Mouse (Mus musculus) v-Abl transformed pro-B cells (cell line): ENCODE results near the gene 2200002D01Rik.

ENCODE experiments used
- in situ Hi-C, 2 experiments: fragments of 400-800 bp; cut with MboI; formaldehyde crosslinking; loops; one replicate each; pipeline ENCODE4 v1.15.1; 2025; ENCODE audit not compliant: unreplicated experiment in 2 of 2

Gene 2200002D01Rik

GRCm38 (mm10) chr7:29281201-29282073 is 33.2 kb upstream of the 2200002D01Rik start, which contains the start of gene Spint2:
Spint2 (minus strand) TSS chr7:29281912.
- in situ Hi-C loops: no loop called here

GRCm38 (mm10) chr7:29280801-29281200 is 32.5 kb upstream of the 2200002D01Rik start:
- in situ Hi-C loops: no loop called here

GRCm38 (mm10) chr7:29279924-29280323 is 31.7 kb upstream of the 2200002D01Rik start:
- in situ Hi-C loops: no loop called here

GRCm38 (mm10) chr7:29279261-29279660 is 31.0 kb upstream of the 2200002D01Rik start:
- in situ Hi-C loops: no loop called here

- in situ Hi-C loops: no loop called here
These were observed 29.2 kb upstream of the 2200002D01Rik start for GRCm38 (mm10) chr7:29277510-29277909.

GRCm38 (mm10) chr7:29276715-29277114 is 28.4 kb upstream of the 2200002D01Rik start:
- in situ Hi-C loops: no loop called here

- in situ Hi-C loops: no loop called here
These were observed 23.6 kb upstream of the 2200002D01Rik start for GRCm38 (mm10) chr7:29271687-29272465.

- in situ Hi-C loops: no loop called here
These were observed 22.2 kb upstream of the 2200002D01Rik start for GRCm38 (mm10) chr7:29270445-29270844.

GRCm38 (mm10) chr7:29266931-29267330 is 18.7 kb upstream of the 2200002D01Rik start:
- in situ Hi-C loops: no loop called here

- in situ Hi-C loops: no loop called here
These were observed 17.4 kb upstream of the 2200002D01Rik start for GRCm38 (mm10) chr7:29265636-29266035.

- in situ Hi-C loops: no loop called here
These were observed 15.6 kb upstream of the 2200002D01Rik start for GRCm38 (mm10) chr7:29263831-29264230.

GRCm38 (mm10) chr7:29262151-29262550 is 13.9 kb upstream of the 2200002D01Rik start:
- in situ Hi-C loops: no loop called here

- in situ Hi-C loops: no loop called here
These were observed 11.8 kb upstream of the 2200002D01Rik start for GRCm38 (mm10) chr7:29259781-29260730.

GRCm38 (mm10) chr7:29257368-29257767 is 9.1 kb upstream of the 2200002D01Rik start:
- in situ Hi-C loops: no loop called here

GRCm38 (mm10) chr7:29255875-29256274 is 7.6 kb upstream of the 2200002D01Rik start:
- in situ Hi-C loops: no loop called here

- in situ Hi-C loops: no loop called here
These were observed 5.6 kb upstream of the 2200002D01Rik start for GRCm38 (mm10) chr7:29253842-29254241.

GRCm38 (mm10) chr7:29251166-29251565 is 2.9 kb upstream of the 2200002D01Rik start:
- in situ Hi-C loops: no loop called here

GRCm38 (mm10) chr7:29247706-29248105 is 560 bp downstream of the 2200002D01Rik start:
- in situ Hi-C loops: loop anchor here (5.0 to 10.0 kb wide), 3 partner anchors 45 to 120 kb away; partner anchors contain the start of genes Ggn (in 1 of the 2), Ryr1 (in 1 of the 2) and Spred3 (in 1 of the 2)

GRCm38 (mm10) chr7:29247314-29247700 is 959 bp downstream of the 2200002D01Rik start:
- in situ Hi-C loops: loop anchor here (5.0 to 10.0 kb wide), 3 partner anchors 45 to 120 kb away; partner anchors contain the start of genes Ggn (in 1 of the 2), Ryr1 (in 1 of the 2) and Spred3 (in 1 of the 2)
